Mouse (Mus musculus) mesoderm, embryonic 11.5 days (tissue): Measurements from ENCODE around the gene Emid1.
A peak's percentile ranks its signal among the peaks of the same experiment; 100 is the strongest.

Experiments
- DNase-seq: peaks from one replicate; pipeline ENCODE4 v3.0.0-alpha.2; 2012; ENCODE audit warnings: low read depth, low spot score

Emid1 gene

GRCm38 (mm10) chr11:5151680-5152337 is at the start of gene Emid1:
Gene Emid1 (minus strand): TSS chr11:5152257.
- peak; percentile 39 for DNase-seq

GRCm38 (mm10) chr11:5199879-5200278 is 47.8 kb upstream of the Emid1 start:
- DNase-seq = no peak

GRCm38 (mm10) chr11:5197068-5197467 is 45.0 kb upstream of the Emid1 start:
- DNase-seq = no peak

GRCm38 (mm10) chr11:5196583-5196982 is 44.5 kb upstream of the Emid1 start:
- DNase-seq = no peak

GRCm38 (mm10) chr11:5193576-5193881 is 41.5 kb upstream of the Emid1 start:
- DNase-seq = no peak

- DNase-seq = no peak
Measured at GRCm38 (mm10) chr11:5192840-5193575, 41.0 kb upstream of the Emid1 start.

- no peak for DNase-seq
Measured at GRCm38 (mm10) chr11:5192084-5192516, 40.0 kb upstream of the Emid1 start.

GRCm38 (mm10) chr11:5189239-5189933 is 37.3 kb upstream of the Emid1 start:
- peak; percentile 59 for DNase-seq

GRCm38 (mm10) chr11:5188170-5188569 is 36.1 kb upstream of the Emid1 start:
- DNase-seq = no peak

GRCm38 (mm10) chr11:5184832-5185231 is 32.8 kb upstream of the Emid1 start:
- DNase-seq = no peak

GRCm38 (mm10) chr11:5184250-5184649 is 32.2 kb upstream of the Emid1 start:
- DNase-seq = no peak

- no peak for DNase-seq
Measured at GRCm38 (mm10) chr11:5182870-5183269, 30.8 kb upstream of the Emid1 start.

GRCm38 (mm10) chr11:5181850-5182404 is 29.9 kb upstream of the Emid1 start:
- peak; percentile 82 for DNase-seq

- DNase-seq = no peak
Measured at GRCm38 (mm10) chr11:5179391-5179790, 27.3 kb upstream of the Emid1 start.

- no peak for DNase-seq
Measured at GRCm38 (mm10) chr11:5177171-5177570, 25.1 kb upstream of the Emid1 start.

GRCm38 (mm10) chr11:5176685-5177084 is 24.6 kb upstream of the Emid1 start:
- DNase-seq = no peak

- no peak for DNase-seq
Measured at GRCm38 (mm10) chr11:5175866-5176265, 23.8 kb upstream of the Emid1 start.

GRCm38 (mm10) chr11:5175141-5175540 is 23.1 kb upstream of the Emid1 start:
- DNase-seq = no peak

GRCm38 (mm10) chr11:5172861-5173260 is 20.8 kb upstream of the Emid1 start:
- DNase-seq = no peak

GRCm38 (mm10) chr11:5167311-5167710 is 15.3 kb upstream of the Emid1 start:
- DNase-seq = no peak

- peak; percentile 55 for DNase-seq
Measured at GRCm38 (mm10) chr11:5165471-5165916, 13.4 kb upstream of the Emid1 start.

- no peak for DNase-seq
Measured at GRCm38 (mm10) chr11:5164310-5164709, 12.3 kb upstream of the Emid1 start.
